Mouse (Mus musculus): ENCODE results near the gene Astn2. TPM values are rescaled to one million over a fixed set of nuclear protein-coding genes. Genes with fewer than 3 reads are reported as not detected.

The Astn2 gene
- polyA plus RNA-seq, 1 experiment from 2014 or later = 0.55 TPM

- Histone ChIP-seq H3K27ac (no peak overlapping the region), H3K27me3 (replicated peaks) (no peaks in the 10 kb centered on the region), H3K4me1 (replicated peaks) (no peaks in the 10 kb centered on the region), H3K9ac (no peak overlapping the region), H3K9me3 (no peaks in the 10 kb centered on the region), H3K4me2 (replicated peaks) (no peak overlapping the region), H3K4me3 (replicated peaks) (no peak overlapping the region), H3K36me3 (no peaks in the 10 kb centered on the region)
- no peak for ATAC-seq
- WGBS = 92% methylated on average over 3 of the region's 3 CpGs
These were observed 278.2 kb downstream of the Astn2 start for GRCm38 (mm10) chr4:66126181-66126580.

- Histone ChIP-seq H3K4me2 (replicated peaks) (no peak overlapping the region), H3K36me3 (no peaks in the 10 kb centered on the region), H3K9ac (no peak overlapping the region), H3K4me3 (replicated peaks) (no peak overlapping the region), H3K27me3 (replicated peaks) (no peaks in the 10 kb centered on the region), H3K4me1 (replicated peaks) (no peaks in the 10 kb centered on the region), H3K9me3 (no peaks in the 10 kb centered on the region), H3K27ac (no peak overlapping the region)
- ATAC-seq = no peak
- 86% methylated on average over 7 of the region's 7 CpGs for WGBS
These were observed 281.5 kb downstream of the Astn2 start for GRCm38 (mm10) chr4:66122766-66123358.

GRCm38 (mm10) chr4:66114243-66114642 is 290.2 kb downstream of the Astn2 start:
- no peak overlapping the region for H3K9ac ChIP-seq
- H3K4me3 ChIP-seq (replicated peaks) = no peak overlapping the region
- H3K27ac ChIP-seq = no peak overlapping the region
- H3K36me3 ChIP-seq = no peaks in the 10 kb centered on the region
- no peak overlapping the region for H3K4me2 ChIP-seq (replicated peaks)
- H3K9me3 ChIP-seq = no peaks in the 10 kb centered on the region
- no peaks in the 10 kb centered on the region for H3K4me1 ChIP-seq (replicated peaks)
- WGBS = 85% methylated on average over 2 of the region's 2 CpGs
- no peaks in the 10 kb centered on the region for H3K27me3 ChIP-seq (replicated peaks)
- ATAC-seq = no peak

- no peak overlapping the region for H3K27ac ChIP-seq
- 71% methylated on average over 5 of the region's 5 CpGs for WGBS
- H3K36me3 ChIP-seq = no peaks in the 10 kb centered on the region
- H3K4me2 ChIP-seq (replicated peaks) = no peak overlapping the region
- no peak overlapping the region for H3K9ac ChIP-seq
- no peak for ATAC-seq
- H3K4me3 ChIP-seq (replicated peaks) = no peak overlapping the region
- no peaks in the 10 kb centered on the region for H3K9me3 ChIP-seq
- no peaks in the 10 kb centered on the region for H3K27me3 ChIP-seq (replicated peaks)
- no peaks in the 10 kb centered on the region for H3K4me1 ChIP-seq (replicated peaks)
These were observed 302.4 kb downstream of the Astn2 start for GRCm38 (mm10) chr4:66102037-66102436.

- H3K9ac ChIP-seq = no peak overlapping the region
- no peak for ATAC-seq
- H3K27me3 ChIP-seq (replicated peaks) = no peaks in the 10 kb centered on the region
- H3K4me3 ChIP-seq (replicated peaks) = no peak overlapping the region
- H3K36me3 ChIP-seq = no peaks in the 10 kb centered on the region
- WGBS = 73% methylated on average over 1 of the region's 1 CpGs
- no peak overlapping the region for H3K27ac ChIP-seq
- H3K4me2 ChIP-seq (replicated peaks) = no peak overlapping the region
- no peaks in the 10 kb centered on the region for H3K4me1 ChIP-seq (replicated peaks)
- no peaks in the 10 kb centered on the region for H3K9me3 ChIP-seq
These were observed 306.8 kb downstream of the Astn2 start for GRCm38 (mm10) chr4:66097629-66098028.

GRCm38 (mm10) chr4:66096104-66096503 is 308.3 kb downstream of the Astn2 start:
- no peaks in the 10 kb centered on the region for H3K27me3 ChIP-seq (replicated peaks)
- no peak for ATAC-seq
- no peaks in the 10 kb centered on the region for H3K4me1 ChIP-seq (replicated peaks)
- no peak overlapping the region for H3K27ac ChIP-seq
- no peak overlapping the region for H3K4me2 ChIP-seq (replicated peaks)
- no peak overlapping the region for H3K9ac ChIP-seq
- H3K4me3 ChIP-seq (replicated peaks) = no peak overlapping the region
- 76% methylated on average over 2 of the region's 2 CpGs for WGBS
- H3K36me3 ChIP-seq = no peaks in the 10 kb centered on the region
- no peaks in the 10 kb centered on the region for H3K9me3 ChIP-seq

GRCm38 (mm10) chr4:66057161-66057560 is 347.2 kb downstream of the Astn2 start:
- no peak overlapping the region for H3K27ac ChIP-seq
- H3K27me3 ChIP-seq (replicated peaks) = no peaks in the 10 kb centered on the region
- no peak for ATAC-seq

GRCm38 (mm10) chr4:66055690-66056089 is 348.7 kb downstream of the Astn2 start:
- Histone ChIP-seq H3K4me1 (replicated peaks) (no peaks in the 10 kb centered on the region), H3K4me3 (replicated peaks) (no peak overlapping the region), H3K36me3 (no peaks in the 10 kb centered on the region), H3K9me3 (no peaks in the 10 kb centered on the region), H3K4me2 (replicated peaks) (no peak overlapping the region), H3K27ac (no peak overlapping the region), H3K9ac (no peak overlapping the region), H3K27me3 (replicated peaks) (no peaks in the 10 kb centered on the region)
- no peak for ATAC-seq
- WGBS = 86% methylated on average over 4 of the region's 4 CpGs

More at GRCm38 (mm10) chr4:66057161-66057560, 347.2 kb downstream of the Astn2 start:
- no peaks in the 10 kb centered on the region for H3K36me3 ChIP-seq
- no peaks in the 10 kb centered on the region for H3K9me3 ChIP-seq
- no peak overlapping the region for H3K9ac ChIP-seq
- no peak overlapping the region for H3K4me2 ChIP-seq (replicated peaks)
- H3K4me3 ChIP-seq (replicated peaks) = no peak overlapping the region
- no peaks in the 10 kb centered on the region for H3K4me1 ChIP-seq (replicated peaks)

GRCm38 (mm10) chr4:66043014-66043672 is 361.3 kb downstream of the Astn2 start:
- no peak overlapping the region for H3K9ac ChIP-seq
- no peak for ATAC-seq
- no peak overlapping the region for H3K4me2 ChIP-seq (replicated peaks)
- H3K36me3 ChIP-seq = no peaks in the 10 kb centered on the region
- no peak overlapping the region for H3K27ac ChIP-seq
- no peaks in the 10 kb centered on the region for H3K27me3 ChIP-seq (replicated peaks)
- no peak overlapping the region for H3K4me3 ChIP-seq (replicated peaks)
- H3K4me1 ChIP-seq (replicated peaks) = no peaks in the 10 kb centered on the region
- 78% methylated on average over 3 of the region's 3 CpGs for WGBS
- no peaks in the 10 kb centered on the region for H3K9me3 ChIP-seq

- 70% methylated on average over 3 of the region's 3 CpGs for WGBS
- H3K27me3 ChIP-seq (replicated peaks) = no peaks in the 10 kb centered on the region
- no peaks in the 10 kb centered on the region for H3K9me3 ChIP-seq
These were observed 370.6 kb downstream of the Astn2 start for GRCm38 (mm10) chr4:66033826-66034225.

GRCm38 (mm10) chr4:66031320-66031870 is 373.0 kb downstream of the Astn2 start:
- 62% methylated on average over 9 of the region's 9 CpGs for WGBS

More at GRCm38 (mm10) chr4:66033826-66034225, 370.6 kb downstream of the Astn2 start:
- no peak for ATAC-seq
- H3K27ac ChIP-seq = no peak overlapping the region
- H3K9ac ChIP-seq = no peak overlapping the region
- no peak overlapping the region for H3K4me3 ChIP-seq (replicated peaks)
- no peaks in the 10 kb centered on the region for H3K36me3 ChIP-seq
- H3K4me2 ChIP-seq (replicated peaks) = no peak overlapping the region
- H3K4me1 ChIP-seq (replicated peaks) = no peaks in the 10 kb centered on the region

GRCm38 (mm10) chr4:66029901-66030300 is 374.5 kb downstream of the Astn2 start:
- Histone ChIP-seq H3K27me3 (replicated peaks) (no peaks in the 10 kb centered on the region), H3K4me1 (replicated peaks) (no peaks in the 10 kb centered on the region), H3K9ac (no peak overlapping the region)

More at GRCm38 (mm10) chr4:66031320-66031870, 373.0 kb downstream of the Astn2 start:
- Histone ChIP-seq H3K27me3 (replicated peaks) (no peaks in the 10 kb centered on the region), H3K9me3 (no peaks in the 10 kb centered on the region), H3K4me2 (replicated peaks) (no peak overlapping the region), H3K4me1 (replicated peaks) (no peaks in the 10 kb centered on the region), H3K9ac (no peak overlapping the region), H3K27ac (no peak overlapping the region), H3K4me3 (replicated peaks) (no peak overlapping the region), H3K36me3 (no peaks in the 10 kb centered on the region)
- no peak for ATAC-seq

GRCm38 (mm10) chr4:66027866-66028265 is 376.5 kb downstream of the Astn2 start:
- H3K36me3 ChIP-seq = no peaks in the 10 kb centered on the region
- H3K4me2 ChIP-seq (replicated peaks) = no peak overlapping the region
- no peak overlapping the region for H3K4me3 ChIP-seq (replicated peaks)
- H3K9ac ChIP-seq = no peak overlapping the region
- no peak overlapping the region for H3K27ac ChIP-seq
- 72% methylated on average over 1 of the region's 1 CpGs for WGBS
- H3K4me1 ChIP-seq (replicated peaks) = no peaks in the 10 kb centered on the region
- no peaks in the 10 kb centered on the region for H3K9me3 ChIP-seq
- no peak for ATAC-seq
- H3K27me3 ChIP-seq (replicated peaks) = no peaks in the 10 kb centered on the region

More at GRCm38 (mm10) chr4:66029901-66030300, 374.5 kb downstream of the Astn2 start:
- 62% methylated on average over 4 of the region's 4 CpGs for WGBS
- Histone ChIP-seq H3K4me2 (replicated peaks) (no peak overlapping the region), H3K36me3 (no peaks in the 10 kb centered on the region), H3K27ac (no peak overlapping the region), H3K4me3 (replicated peaks) (no peak overlapping the region), H3K9me3 (no peaks in the 10 kb centered on the region)
- ATAC-seq = no peak

Data from intestine, embryonic 15.5 days (tissue).